Mouse (Mus musculus): ENCODE results near the gene Plekhm2. TPM values are rescaled to one million over a fixed set of nuclear protein-coding genes. Genes with fewer than 3 reads are reported as not detected.
A peak's percentile ranks its signal among the peaks of the same experiment; 100 is the strongest.

Plekhm2 gene
- 73.3 and 76.3 TPM in 2 replicates for polyA plus RNA-seq (2012; rRNA removed)

DNA sequence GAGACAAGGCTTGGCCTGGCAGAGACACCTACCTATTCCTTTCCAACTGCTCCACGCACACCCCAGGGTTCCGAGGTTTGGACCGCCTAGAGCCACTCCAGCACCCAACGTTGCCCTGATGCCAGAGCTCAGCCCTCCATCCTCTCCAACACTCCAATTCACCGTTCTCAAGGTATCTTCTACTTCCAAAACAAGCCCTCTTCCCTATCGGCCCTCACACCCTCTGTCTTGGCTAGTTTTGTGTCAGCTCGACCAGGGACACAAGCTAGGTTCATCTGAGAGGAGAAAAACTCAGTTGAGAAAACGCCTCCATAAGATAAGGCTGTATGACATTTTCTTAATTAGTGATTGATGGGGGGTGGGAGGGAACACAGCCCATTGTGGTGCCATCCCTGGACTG lies at the start of gene Plekhm2:
Plekhm2 (minus strand) TSS at position 101 of the 400 bp plus-strand sequence.
- Histone ChIP-seq H3K36me3 (ENCODE audit: control insufficient read depth, insufficient read depth, low read length) (no peaks in the 10 kb centered on the region), H3K4me1 (ENCODE audit: control insufficient read depth, insufficient read depth, low read length) (peaks cover 13% of the 10 kb centered on the region), H3K27me3 (ENCODE audit: control insufficient read depth, insufficient read depth, low read length) (no peaks in the 10 kb centered on the region), H3K4me3 (ENCODE audit: control insufficient read depth, low read depth, low read length) (peak within 1 kb of the TSS; percentile 98), H3K27ac (ENCODE audit: control insufficient read depth, insufficient read depth, low read depth, low read length) (peak within 1 kb of the TSS; percentile 61)
- TF ChIP-seq CTCF (IDR thresholded peaks at IDR 0.05; ENCODE audit: control insufficient read depth, insufficient read depth, insufficient replicate concordance, low read depth, low read length): no peak
- no peak for TF ChIP-seq POLR2A (IDR thresholded peaks at IDR 0.05; ENCODE audit: control insufficient read depth, low read depth, low read length)

DNA sequence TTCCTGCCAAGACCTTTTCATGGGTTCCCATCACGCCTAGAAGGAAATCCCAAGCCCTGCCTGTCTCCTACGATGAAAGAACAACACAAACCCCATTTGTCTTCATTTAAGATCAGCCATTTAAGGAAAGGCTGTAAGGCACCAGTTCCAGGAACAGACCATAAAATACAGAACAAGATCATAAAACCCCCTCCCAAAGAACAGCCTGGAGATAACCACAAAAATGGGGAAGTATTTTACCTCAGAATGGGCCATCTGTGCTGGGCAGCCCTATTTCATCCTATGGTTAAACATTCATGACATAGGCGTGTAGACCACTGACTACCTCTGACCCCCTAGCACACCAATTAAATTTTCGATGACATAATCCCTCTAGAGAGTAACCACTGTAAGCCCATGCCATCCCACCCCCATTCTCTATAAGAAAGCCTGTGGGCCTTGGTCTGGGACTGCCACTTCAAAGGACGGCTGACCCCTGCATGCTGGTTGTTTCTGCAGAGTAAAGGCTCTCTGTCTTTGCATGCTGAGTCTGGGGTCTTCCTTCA lies 49.0 kb upstream of the Plekhm2 start:
- Histone ChIP-seq H3K4me1 (ENCODE audit: control insufficient read depth, insufficient read depth, low read length) (no peaks in the 10 kb centered on the region), H3K36me3 (ENCODE audit: control insufficient read depth, insufficient read depth, low read length) (peaks cover 3% of the 10 kb centered on the region), H3K27me3 (ENCODE audit: control insufficient read depth, insufficient read depth, low read length) (no peaks in the 10 kb centered on the region), H3K27ac (ENCODE audit: control insufficient read depth, insufficient read depth, low read depth, low read length) (no peak overlapping the region), H3K4me3 (ENCODE audit: control insufficient read depth, low read depth, low read length) (no peak overlapping the region)
- no peak for TF ChIP-seq POLR2A (IDR thresholded peaks at IDR 0.05; ENCODE audit: control insufficient read depth, low read depth, low read length)
- TF ChIP-seq CTCF (IDR thresholded peaks at IDR 0.05; ENCODE audit: control insufficient read depth, insufficient read depth, insufficient replicate concordance, low read depth, low read length): no peak

- TF ChIP-seq POLR2A (IDR thresholded peaks at IDR 0.05; ENCODE audit: control insufficient read depth, low read depth, low read length) (no peak), CTCF (IDR thresholded peaks at IDR 0.05; ENCODE audit: control insufficient read depth, insufficient read depth, insufficient replicate concordance, low read depth, low read length) (no peak)
- peaks cover 3% of the 10 kb centered on the region for H3K36me3 ChIP-seq (ENCODE audit: control insufficient read depth, insufficient read depth, low read length)
- H3K27ac ChIP-seq (ENCODE audit: control insufficient read depth, insufficient read depth, low read depth, low read length): no peak overlapping the region
- H3K4me1 ChIP-seq (ENCODE audit: control insufficient read depth, insufficient read depth, low read length): no peaks in the 10 kb centered on the region
- no peak overlapping the region for H3K4me3 ChIP-seq (ENCODE audit: control insufficient read depth, low read depth, low read length)
- H3K27me3 ChIP-seq (ENCODE audit: control insufficient read depth, insufficient read depth, low read length): no peaks in the 10 kb centered on the region
These were observed 46.6 kb upstream of the Plekhm2 start for GRCm38 (mm10) chr4:141711250-141711649.

DNA sequence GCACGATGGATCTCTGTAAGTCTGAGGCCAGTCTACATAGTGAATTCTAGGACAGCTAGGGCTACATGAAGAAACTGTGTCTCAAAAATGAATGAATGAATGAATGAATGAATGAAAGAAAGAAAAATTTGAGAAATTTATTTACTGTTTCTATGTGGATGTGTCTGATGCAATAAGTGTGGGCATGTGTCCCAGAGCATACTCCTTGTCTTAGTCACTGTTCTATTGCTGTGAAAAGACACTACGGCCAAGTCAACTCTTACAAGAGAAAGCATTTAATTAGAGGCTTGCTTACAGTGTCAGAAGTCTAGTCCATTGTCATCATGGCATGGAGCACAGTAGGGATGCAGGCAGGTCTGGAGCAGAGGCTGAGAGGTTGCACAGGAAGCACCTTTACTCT lies 44.3 kb upstream of the Plekhm2 start:
- Histone ChIP-seq H3K27me3 (ENCODE audit: control insufficient read depth, insufficient read depth, low read length) (no peaks in the 10 kb centered on the region), H3K4me1 (ENCODE audit: control insufficient read depth, insufficient read depth, low read length) (no peaks in the 10 kb centered on the region), H3K4me3 (ENCODE audit: control insufficient read depth, low read depth, low read length) (no peak overlapping the region), H3K36me3 (ENCODE audit: control insufficient read depth, insufficient read depth, low read length) (peaks cover 6% of the 10 kb centered on the region), H3K27ac (ENCODE audit: control insufficient read depth, insufficient read depth, low read depth, low read length) (no peak overlapping the region)
- no peak for TF ChIP-seq POLR2A (IDR thresholded peaks at IDR 0.05; ENCODE audit: control insufficient read depth, low read depth, low read length)
- TF ChIP-seq CTCF (IDR thresholded peaks at IDR 0.05; ENCODE audit: control insufficient read depth, insufficient read depth, insufficient replicate concordance, low read depth, low read length): no peak

GRCm38 (mm10) chr4:141708005-141708404 lies 43.3 kb upstream of the Plekhm2 start:
- no peak overlapping the region for H3K27ac ChIP-seq (ENCODE audit: control insufficient read depth, insufficient read depth, low read depth, low read length)
- H3K4me3 ChIP-seq (ENCODE audit: control insufficient read depth, low read depth, low read length): no peak overlapping the region
- no peak for TF ChIP-seq POLR2A (IDR thresholded peaks at IDR 0.05; ENCODE audit: control insufficient read depth, low read depth, low read length)
- TF ChIP-seq CTCF (IDR thresholded peaks at IDR 0.05; ENCODE audit: control insufficient read depth, insufficient read depth, insufficient replicate concordance, low read depth, low read length): no peak
- H3K27me3 ChIP-seq (ENCODE audit: control insufficient read depth, insufficient read depth, low read length): no peaks in the 10 kb centered on the region
- peaks cover 6% of the 10 kb centered on the region for H3K36me3 ChIP-seq (ENCODE audit: control insufficient read depth, insufficient read depth, low read length)
- no peaks in the 10 kb centered on the region for H3K4me1 ChIP-seq (ENCODE audit: control insufficient read depth, insufficient read depth, low read length)

GRCm38 (mm10) chr4:141705331-141705730 lies 40.6 kb upstream of the Plekhm2 start:
- no peak overlapping the region for H3K27ac ChIP-seq (ENCODE audit: control insufficient read depth, insufficient read depth, low read depth, low read length)
- no peak overlapping the region for H3K4me3 ChIP-seq (ENCODE audit: control insufficient read depth, low read depth, low read length)
- TF ChIP-seq POLR2A (IDR thresholded peaks at IDR 0.05; ENCODE audit: control insufficient read depth, low read depth, low read length): no peak
- TF ChIP-seq CTCF (IDR thresholded peaks at IDR 0.05; ENCODE audit: control insufficient read depth, insufficient read depth, insufficient replicate concordance, low read depth, low read length): no peak
- H3K36me3 ChIP-seq (ENCODE audit: control insufficient read depth, insufficient read depth, low read length): peaks cover 4% of the 10 kb centered on the region
- H3K27me3 ChIP-seq (ENCODE audit: control insufficient read depth, insufficient read depth, low read length): no peaks in the 10 kb centered on the region
- no peaks in the 10 kb centered on the region for H3K4me1 ChIP-seq (ENCODE audit: control insufficient read depth, insufficient read depth, low read length)

DNA sequence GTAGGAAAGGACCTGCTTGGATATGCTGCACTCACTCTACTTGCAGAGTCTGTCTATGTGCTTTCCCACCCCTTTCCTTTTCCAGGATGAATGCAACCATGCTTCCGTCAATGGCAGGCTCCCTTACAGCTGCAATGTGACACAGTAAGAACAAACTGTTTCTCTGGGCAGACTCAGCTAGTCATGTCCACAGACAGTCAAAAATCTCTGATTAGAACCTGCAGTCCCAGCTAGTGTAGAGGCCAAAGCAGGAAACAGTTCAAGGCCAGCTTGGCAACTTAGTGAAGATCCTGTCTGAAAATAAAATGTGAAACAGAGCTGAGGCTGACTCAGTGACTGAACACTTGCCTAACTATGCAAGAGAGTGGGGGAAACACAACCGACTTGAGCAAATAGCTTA lies 39.9 kb upstream of the Plekhm2 start:
- Histone ChIP-seq H3K27ac (ENCODE audit: control insufficient read depth, insufficient read depth, low read depth, low read length) (no peak overlapping the region), H3K4me1 (ENCODE audit: control insufficient read depth, insufficient read depth, low read length) (no peaks in the 10 kb centered on the region), H3K27me3 (ENCODE audit: control insufficient read depth, insufficient read depth, low read length) (no peaks in the 10 kb centered on the region), H3K36me3 (ENCODE audit: control insufficient read depth, insufficient read depth, low read length) (peaks cover 4% of the 10 kb centered on the region), H3K4me3 (ENCODE audit: control insufficient read depth, low read depth, low read length) (no peak overlapping the region)
- TF ChIP-seq CTCF (IDR thresholded peaks at IDR 0.05; ENCODE audit: control insufficient read depth, insufficient read depth, insufficient replicate concordance, low read depth, low read length) (no peak), POLR2A (IDR thresholded peaks at IDR 0.05; ENCODE audit: control insufficient read depth, low read depth, low read length) (no peak)
